Mouse (Mus musculus): ENCODE measurements at regions not wholly inside any gene's neighbourhood (a gene's known extent, or its start where the extent isn't known, plus 50 kb on each side); places are given as distances from the start of the nearest gene placed in this dataset.

- no peak for ATAC-seq (replicated peaks; ENCODE audit: low read depth, poor library complexity, severe bottlenecking)
These were observed 121.8 kb upstream of the Adamts16 start for GRCm38 (mm10) chr13:70963384-70963783.

GRCm38 (mm10) chr13:70934309-70935037, 92.9 kb upstream of the Adamts16 start:
- ATAC-seq (replicated peaks; ENCODE audit: low read depth, poor library complexity, severe bottlenecking), result no peak

- ATAC-seq (replicated peaks; ENCODE audit: low read depth, poor library complexity, severe bottlenecking), result no peak
These were observed 72.2 kb upstream of the Adamts16 start for GRCm38 (mm10) chr13:70913834-70914233.

GRCm38 (mm10) chr13:70910934-70911333, 69.3 kb upstream of the Adamts16 start:
- ATAC-seq (replicated peaks; ENCODE audit: low read depth, poor library complexity, severe bottlenecking), result no peak

- no peak for ATAC-seq (replicated peaks; ENCODE audit: low read depth, poor library complexity, severe bottlenecking)
These were observed 63.2 kb upstream of the Adamts16 start for GRCm38 (mm10) chr13:70904834-70905233.

GRCm38 (mm10) chr13:70903831-70904230, 62.2 kb upstream of the Adamts16 start:
- ATAC-seq (replicated peaks; ENCODE audit: low read depth, poor library complexity, severe bottlenecking), result no peak

- no peak for ATAC-seq (replicated peaks; ENCODE audit: low read depth, poor library complexity, severe bottlenecking)
These were observed 61.5 kb upstream of the Adamts16 start for GRCm38 (mm10) chr13:70903150-70903549.

- no peak for ATAC-seq (replicated peaks; ENCODE audit: low read depth, poor library complexity, severe bottlenecking)
These were observed 61.1 kb upstream of the Adamts16 start for GRCm38 (mm10) chr13:70902727-70903126.

- ATAC-seq (replicated peaks; ENCODE audit: low read depth, poor library complexity, severe bottlenecking), result no peak
These were observed 50.0 kb upstream of the Adamts16 start for GRCm38 (mm10) chr13:70891634-70892033.

Data from common myeloid progenitor, adult 5-6 weeks (primary cell).